Mouse (Mus musculus) midbrain, embryonic 10.5 days (tissue): ENCODE measurements around the gene 1700029P11Rik. TPM values are rescaled to one million over a fixed set of nuclear protein-coding genes. Genes with fewer than 3 reads are reported as not detected.

ENCODE experiments used
- DNase-seq: peaks from one replicate; pipeline ENCODE4 v3.0.0-alpha.2; 2017; ENCODE audit warnings: low spot score
- H3K27ac ChIP-seq: fragments of 300-500 bp; sonication (generic); replicated peaks from 2 replicates; pipeline ENCODE4 v1.5.1; 2016; ENCODE audit warnings: mild to moderate bottlenecking
- H3K27me3 ChIP-seq: fragments of 300-500 bp; sonication (generic); 2 replicates; pipeline ENCODE4 v1.6.1; 2016; ENCODE audit warnings: low read depth, mild to moderate bottlenecking; ENCODE audit not compliant: poor library complexity, severe bottlenecking
- H3K36me3 ChIP-seq: fragments of 300-500 bp; sonication (generic); 2 replicates; pipeline ENCODE4 v1.6.1; 2016; ENCODE audit warnings: mild to moderate bottlenecking, moderate library complexity
- H3K4me1 ChIP-seq: fragments of 300-500 bp; sonication (generic); 2 replicates; pipeline ENCODE4 v1.6.1; 2016
- H3K4me3 ChIP-seq: fragments of 300-500 bp; sonication (generic); 2 replicates; pipeline ENCODE4 v1.5.1; 2016; ENCODE audit warnings: mild to moderate bottlenecking, moderate library complexity
- H3K9me3 ChIP-seq: fragments of 300-500 bp; sonication (generic); replicated peaks from 2 replicates; pipeline ENCODE4 v1.6.1; 2016; ENCODE audit warnings: mild to moderate bottlenecking
- WGBS: fragments of 180-500 bp; shearing (Covaris S2); methylation state at CpG from one replicate; pipeline ENCODE4 v1.1.7; 2016; 5-methylcytosine and 5-hydroxymethylcytosine counted together
- polyA plus RNA-seq: library from polyadenylated mRNA; unstranded; fragments of >200 nt; fragmentation: Nextera tagmentation; extraction: Ambion mirVana; gene quantifications from 2 replicates; pipeline ENCODE4 v1.2.1, GENCODE M21; 2016

Gene 1700029P11Rik
- polyA plus RNA-seq, 1 experiment from 2014 or later: not detected

- Histone ChIP-seq H3K27ac (no peak overlapping the region), H3K9me3 (no peaks in the 10 kb centered on the region; the same call in 1 of the 2 replicates), H3K4me1 (no peaks in the 10 kb centered on the region), H3K4me3 (no peak overlapping the region), H3K36me3 (peaks cover 100% of the 10 kb centered on the region), H3K27me3 (no peaks in the 10 kb centered on the region)
- no peak for DNase-seq
- WGBS: 92% methylated on average over 6 of the region's 6 CpGs
Observed at GRCm38 (mm10) chr15:82023965-82024635, 43.8 kb downstream of the 1700029P11Rik start.

GRCm38 (mm10) chr15:82027276-82027675, 46.9 kb downstream of the 1700029P11Rik start:
- no peak overlapping the region for H3K27ac ChIP-seq
- H3K27me3 ChIP-seq: no peaks in the 10 kb centered on the region
- no peaks in the 10 kb centered on the region; the same call in 1 of the 2 replicates for H3K9me3 ChIP-seq
- H3K4me3 ChIP-seq: no peak overlapping the region
- no peaks in the 10 kb centered on the region for H3K4me1 ChIP-seq
- DNase-seq: no peak
- H3K36me3 ChIP-seq: peaks cover 100% of the 10 kb centered on the region
- WGBS: 93% methylated on average over 7 of the region's 7 CpGs

GRCm38 (mm10) chr15:82027726-82028125, 47.4 kb downstream of the 1700029P11Rik start:
- Histone ChIP-seq H3K4me3 (no peak overlapping the region), H3K27ac (no peak overlapping the region), H3K36me3 (peaks cover 99% of the 10 kb centered on the region), H3K27me3 (no peaks in the 10 kb centered on the region), H3K4me1 (no peaks in the 10 kb centered on the region), H3K9me3 (no peaks in the 10 kb centered on the region; the same call in 1 of the 2 replicates)
- WGBS: 96% methylated on average over 7 of the region's 7 CpGs
- DNase-seq: no peak

Other genes starting within 250 kb of the 1700029P11Rik start
- gene Zc3h7b, start 235.5 kb upstream of the 1700029P11Rik start, polyA plus RNA-seq: 36.3 and 41.4 TPM in 2 replicates
- gene Rangap1, start 235.0 kb upstream of the 1700029P11Rik start, polyA plus RNA-seq: 187 and 192 TPM in 2 replicates
- gene Tef, start 178.1 kb upstream of the 1700029P11Rik start, polyA plus RNA-seq: 15.7 and 19.0 TPM in 2 replicates
- 17.7 and 19.6 TPM in 2 replicates for gene Tob2, start 121.7 kb upstream of the 1700029P11Rik start, polyA plus RNA-seq
- gene Phf5a, start 108.6 kb upstream of the 1700029P11Rik start, polyA plus RNA-seq: 224 and 252 TPM in 2 replicates
- 152 and 163 TPM in 2 replicates for gene Aco2, start 108.2 kb upstream of the 1700029P11Rik start, polyA plus RNA-seq
- 76.2 and 80.8 TPM in 2 replicates for gene Polr3h, start 54.3 kb upstream of the 1700029P11Rik start, polyA plus RNA-seq
- 13.8 and 20.6 TPM in 2 replicates for gene Csdc2, start 43.8 kb upstream of the 1700029P11Rik start, polyA plus RNA-seq
- 31.9 and 34.9 TPM in 2 replicates for gene Pmm1, start 19.6 kb upstream of the 1700029P11Rik start, polyA plus RNA-seq
- 68.6 and 75.1 TPM in 2 replicates for gene Xrcc6, start 7.3 kb downstream of the 1700029P11Rik start, polyA plus RNA-seq
- gene Desi1, start 53.3 kb downstream of the 1700029P11Rik start, polyA plus RNA-seq: 34.3 and 37.7 TPM in 2 replicates
- gene Snu13, start 67.1 kb downstream of the 1700029P11Rik start, polyA plus RNA-seq: 323 and 376 TPM in 2 replicates
- gene 4930407I10Rik, start 78.6 kb downstream of the 1700029P11Rik start, polyA plus RNA-seq: not detected in 2 replicates
- gene Mei1, start 89.5 kb downstream of the 1700029P11Rik start, polyA plus RNA-seq: 0.10 TPM in 1 of 2 replicates, not detected in the other
- gene Ccdc134, start 147.4 kb downstream of the 1700029P11Rik start, polyA plus RNA-seq: 23.0 and 25.6 TPM in 2 replicates
- 214 and 239 TPM in 2 replicates for gene Srebf2, start 166.6 kb downstream of the 1700029P11Rik start, polyA plus RNA-seq
- 0.16 and 0.52 TPM in 2 replicates for gene Shisa8, start 232.3 kb downstream of the 1700029P11Rik start, polyA plus RNA-seq
- gene Tnfrsf13c, start 243.8 kb downstream of the 1700029P11Rik start, polyA plus RNA-seq: 0.07 TPM in 1 of 2 replicates, not detected in the other